Mouse (Mus musculus) C2C12 (cell line): ENCODE data around the gene 2900026A02Rik.

ENCODE experiments used
- CTCF ChIP-seq: IDR thresholded peaks from one replicate; pipeline ENCODE4 v1.5.1; 2011; ENCODE audit not compliant: control insufficient read depth, insufficient read depth, insufficient read length
- FOSL1 ChIP-seq: IDR thresholded peaks from one replicate; pipeline ENCODE4 v1.8.0; 2011; ENCODE audit warnings: mild to moderate bottlenecking, low read length; ENCODE audit not compliant: poor library complexity, insufficient read depth, severe bottlenecking
- USF1 ChIP-seq: IDR thresholded peaks from one replicate; pipeline ENCODE4 v1.6.1; 2011; ENCODE audit warnings: low read depth, mild to moderate bottlenecking, control low read depth, moderate library complexity

DNA sequence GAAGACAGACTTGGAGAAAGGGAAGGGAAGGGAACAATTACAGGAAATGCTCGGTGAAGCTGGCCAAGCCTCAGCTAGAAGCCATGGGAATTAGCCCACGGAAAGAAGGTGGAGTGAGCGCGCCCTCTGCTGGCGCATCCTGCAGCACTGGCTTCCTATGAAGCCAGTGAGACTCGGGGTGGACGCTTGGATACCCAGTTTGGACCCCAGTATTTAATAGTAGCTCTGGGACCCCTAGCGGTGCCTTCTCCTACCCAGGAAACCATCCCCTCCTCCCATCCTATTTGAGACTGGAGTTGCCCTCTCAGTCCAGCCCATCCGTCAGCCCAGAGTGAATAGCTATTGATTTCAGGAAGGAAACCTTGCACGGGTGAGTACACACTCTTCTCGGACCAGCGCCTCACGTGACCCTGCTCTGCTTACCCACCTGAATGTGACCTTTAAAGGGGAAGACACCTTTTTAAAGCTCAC is 5.6 kb upstream of the 2900026A02Rik start, which contains the start of gene Tmem211:
- TF ChIP-seq USF1 (peak; percentile 86), CTCF (peak; percentile 88), FOSL1 (no peak)
